Mouse (Mus musculus) megakaryocyte, embryonic 14.5 days (primary cell): ENCODE results near the gene Atp8b5. TPM values are rescaled to one million over a fixed set of nuclear protein-coding genes. Genes with fewer than 3 reads are reported as not detected.
A peak's percentile ranks its signal among the peaks of the same experiment; 100 is the strongest.

ENCODE experiments used
- H3K27me3 ChIP-seq: replicated peaks from 2 replicates; pipeline ENCODE3; 2012; ENCODE audit warnings: inconsistent platforms
- H3K36me3 ChIP-seq: replicated peaks from 2 replicates; pipeline ENCODE3; 2012; ENCODE audit warnings: low read length, inconsistent platforms, mixed read lengths
- H3K4me1 ChIP-seq: 2 replicates; pipeline ENCODE4 v1.6.1; 2012; ENCODE audit warnings: inconsistent platforms
- H3K4me3 ChIP-seq: replicated peaks from 2 replicates; pipeline ENCODE3; 2012; ENCODE audit warnings: moderate library complexity, mild to moderate bottlenecking, inconsistent platforms
- H3K9me3 ChIP-seq: 2 replicates; pipeline ENCODE4 v1.6.1; 2012; ENCODE audit warnings: inconsistent platforms
- FLI1 ChIP-seq: IDR thresholded peaks from 2 replicates; pipeline ENCODE4 v1.6.1; 2012; ENCODE audit warnings: low read length, inconsistent platforms, mixed read lengths
- GATA1 ChIP-seq: IDR thresholded peaks from 3 replicates; pipeline ENCODE4 v1.6.1; 2012; ENCODE audit warnings: mixed read lengths, low read length, inconsistent platforms, borderline replicate concordance
- polyA plus RNA-seq: library from polyadenylated mRNA; stranded (reverse); fragments of >175 nt; gene quantifications from 2 replicates; pipeline ENCODE4 v1.2.3, GENCODE M21; 2012; ENCODE audit warnings: low replicate concordance; ENCODE audit not compliant: insufficient read depth

Gene Atp8b5
- polyA plus RNA-seq: not detected in 2 replicates

- H3K27me3 ChIP-seq: peaks cover 12% of the 10 kb centered on the region
- H3K36me3 ChIP-seq: no peaks in the 10 kb centered on the region
- H3K4me3 ChIP-seq: peak within 1 kb of the TSS; percentile 89
- no peaks in the 10 kb centered on the region for H3K9me3 ChIP-seq
- peaks cover 25% of the 10 kb centered on the region for H3K4me1 ChIP-seq
- TF ChIP-seq FLI1 (no peak), GATA1 (no peak)
Measured at GRCm38 (mm10) chr4:43266623-43267322, at the start of gene Atp8b5. Gene Atp8b5 (plus strand): TSS chr4:43267159.

DNA sequence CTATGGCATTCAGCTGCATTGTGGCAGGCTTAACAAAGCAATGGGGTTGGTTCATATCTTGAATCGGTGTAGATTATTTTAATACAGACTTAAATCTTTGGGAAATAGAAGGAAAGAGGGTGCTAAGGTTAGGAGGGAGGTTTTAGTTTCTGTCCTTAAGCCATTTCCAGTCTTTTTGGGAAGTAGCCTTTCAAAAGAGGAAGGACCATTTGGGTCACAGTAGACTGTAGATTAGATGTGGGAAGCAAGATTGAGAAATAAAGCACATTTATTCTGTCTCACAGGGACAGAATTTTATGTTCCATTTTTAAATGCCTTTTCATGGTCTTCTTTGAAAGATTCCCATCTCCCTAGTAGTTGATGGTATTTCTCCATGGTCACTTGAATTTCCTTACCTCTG, 49.0 kb upstream of the Atp8b5 start:
- Histone ChIP-seq H3K36me3 (no peaks in the 10 kb centered on the region), H3K4me1 (peaks cover 11% of the 10 kb centered on the region), H3K9me3 (no peaks in the 10 kb centered on the region), H3K4me3 (no peak overlapping the region), H3K27me3 (peaks cover 13% of the 10 kb centered on the region)
- TF ChIP-seq FLI1 (no peak), GATA1 (no peak)

- H3K4me1 ChIP-seq: peaks cover 4% of the 10 kb centered on the region; the same call in 1 of the 2 replicates
- TF ChIP-seq GATA1: no peak
- no peak for TF ChIP-seq FLI1
- H3K4me3 ChIP-seq: no peak overlapping the region
- no peaks in the 10 kb centered on the region for H3K36me3 ChIP-seq
- H3K27me3 ChIP-seq: peaks cover 14% of the 10 kb centered on the region
- H3K9me3 ChIP-seq: no peaks in the 10 kb centered on the region
Measured at GRCm38 (mm10) chr4:43231821-43232220, 35.1 kb upstream of the Atp8b5 start.

- Histone ChIP-seq H3K4me3 (no peak overlapping the region), H3K27me3 (peaks cover 20% of the 10 kb centered on the region), H3K4me1 (peaks cover 4% of the 10 kb centered on the region; the same call in 1 of the 2 replicates), H3K36me3 (no peaks in the 10 kb centered on the region), H3K9me3 (no peaks in the 10 kb centered on the region)
- TF ChIP-seq FLI1 (no peak), GATA1 (no peak)
Measured at GRCm38 (mm10) chr4:43232985-43233384, 34.0 kb upstream of the Atp8b5 start.

- H3K4me3 ChIP-seq: no peak overlapping the region
- no peak for TF ChIP-seq FLI1
- H3K27me3 ChIP-seq: peaks cover 21% of the 10 kb centered on the region
- no peaks in the 10 kb centered on the region for H3K9me3 ChIP-seq
- H3K4me1 ChIP-seq: peaks cover 4% of the 10 kb centered on the region; the same call in 1 of the 2 replicates
- H3K36me3 ChIP-seq: no peaks in the 10 kb centered on the region
Measured at GRCm38 (mm10) chr4:43233489-43233888, 33.5 kb upstream of the Atp8b5 start.

DNA sequence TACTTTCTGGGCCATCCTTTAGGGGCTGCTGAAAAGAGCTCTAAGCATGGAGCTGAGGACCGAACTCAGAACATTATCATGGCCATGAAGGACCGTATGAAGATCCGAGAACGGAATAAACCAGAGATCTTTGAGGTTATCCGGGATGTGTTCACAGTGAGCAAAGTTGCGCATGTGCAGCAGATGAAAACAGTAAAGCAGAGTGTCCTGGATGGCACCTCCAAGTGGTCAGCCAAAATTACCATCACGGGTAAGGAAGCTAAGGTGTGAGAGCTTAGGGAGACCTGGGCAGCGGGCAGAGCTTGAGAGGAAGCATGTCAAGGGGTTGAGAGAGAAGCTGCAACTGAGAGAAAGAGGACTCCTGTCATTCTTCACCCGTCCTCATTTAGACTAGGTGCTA, 30.1 kb upstream of the Atp8b5 start:
- Histone ChIP-seq H3K9me3 (no peaks in the 10 kb centered on the region), H3K4me1 (peaks cover 2% of the 10 kb centered on the region; the same call in 1 of the 2 replicates), H3K27me3 (peaks cover 26% of the 10 kb centered on the region), H3K36me3 (no peaks in the 10 kb centered on the region), H3K4me3 (no peak overlapping the region)
- TF ChIP-seq FLI1 (no peak), GATA1 (no peak)

DNA sequence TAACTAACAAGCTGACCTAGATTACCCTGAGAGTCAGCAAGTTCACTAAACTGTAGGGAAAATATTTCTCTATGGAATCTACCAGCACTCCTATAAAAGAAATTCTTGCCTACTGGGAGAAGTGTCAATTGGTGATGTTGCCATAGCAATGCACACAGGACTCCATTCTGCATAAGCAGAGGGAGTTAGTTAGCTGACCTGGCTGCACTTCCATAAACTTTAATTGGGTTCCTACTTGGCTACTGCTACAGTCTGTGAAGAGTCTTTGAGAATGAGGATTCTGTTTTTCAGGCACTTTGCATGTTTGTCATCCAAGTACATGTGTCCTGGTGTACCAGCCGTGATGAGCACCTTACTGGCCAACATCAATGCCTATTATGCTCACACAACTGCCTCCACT, 26.2 kb upstream of the Atp8b5 start:
- Histone ChIP-seq H3K9me3 (no peaks in the 10 kb centered on the region), H3K27me3 (peaks cover 32% of the 10 kb centered on the region), H3K36me3 (no peaks in the 10 kb centered on the region), H3K4me1 (no peaks in the 10 kb centered on the region), H3K4me3 (no peak overlapping the region)
- TF ChIP-seq GATA1: no peak
- TF ChIP-seq FLI1: no peak

- no peaks in the 10 kb centered on the region for H3K36me3 ChIP-seq
- no peak overlapping the region for H3K4me3 ChIP-seq
- no peaks in the 10 kb centered on the region for H3K9me3 ChIP-seq
- TF ChIP-seq GATA1 (no peak), FLI1 (no peak)
- no peaks in the 10 kb centered on the region for H3K4me1 ChIP-seq
- peaks cover 22% of the 10 kb centered on the region for H3K27me3 ChIP-seq
Measured at GRCm38 (mm10) chr4:43244022-43244421, 22.9 kb upstream of the Atp8b5 start.

GRCm38 (mm10) chr4:43245776-43246175, 21.2 kb upstream of the Atp8b5 start:
- Histone ChIP-seq H3K27me3 (peaks cover 21% of the 10 kb centered on the region), H3K4me3 (no peak overlapping the region), H3K9me3 (no peaks in the 10 kb centered on the region), H3K4me1 (no peaks in the 10 kb centered on the region), H3K36me3 (no peaks in the 10 kb centered on the region)
- TF ChIP-seq FLI1: no peak
- TF ChIP-seq GATA1: no peak

DNA sequence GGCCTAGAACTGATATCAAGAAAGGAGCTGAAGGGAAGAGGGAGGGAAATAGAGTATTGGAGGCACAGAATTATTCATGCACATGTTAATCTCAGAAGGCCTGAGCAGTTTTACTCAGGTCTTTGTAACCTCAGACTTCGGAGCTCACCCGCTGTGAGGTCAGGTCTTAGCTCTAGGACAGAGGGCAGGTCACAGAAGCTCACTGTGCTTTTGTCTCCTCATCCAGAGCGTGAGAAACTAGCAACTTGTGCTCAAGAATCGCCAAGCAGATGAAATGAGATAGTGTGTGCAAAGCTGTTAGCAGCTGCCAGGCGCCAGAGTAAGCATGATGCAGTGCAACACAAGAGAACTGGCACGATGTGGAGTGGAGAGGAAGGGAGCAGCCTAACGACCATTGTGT, 18.9 kb upstream of the Atp8b5 start:
- Histone ChIP-seq H3K4me1 (peaks cover 6% of the 10 kb centered on the region; the same call in 1 of the 2 replicates), H3K4me3 (no peak overlapping the region), H3K27me3 (peaks cover 13% of the 10 kb centered on the region), H3K9me3 (no peaks in the 10 kb centered on the region), H3K36me3 (no peaks in the 10 kb centered on the region)
- TF ChIP-seq FLI1 (no peak), GATA1 (no peak)

GRCm38 (mm10) chr4:43248909-43249308, 18.1 kb upstream of the Atp8b5 start:
- TF ChIP-seq FLI1: no peak
- TF ChIP-seq GATA1: no peak
- Histone ChIP-seq H3K4me3 (no peak overlapping the region), H3K4me1 (peaks cover 6% of the 10 kb centered on the region; the same call in 1 of the 2 replicates)

More at GRCm38 (mm10) chr4:43248909-43249308, 18.1 kb upstream of the Atp8b5 start:
- Histone ChIP-seq H3K9me3 (no peaks in the 10 kb centered on the region), H3K27me3 (peaks cover 14% of the 10 kb centered on the region), H3K36me3 (no peaks in the 10 kb centered on the region)
